Mouse (Mus musculus) CH12.LX (cell line): ENCODE results near the gene Col4a4.

Source experiments
- CHD2 ChIP-seq: IDR thresholded peaks from 2 replicates; pipeline ENCODE4 v1.6.1; 2011; ENCODE audit warnings: low read length, improper control_type of control experiment
- CTCF ChIP-seq, 2 experiments: IDR thresholded peaks in 1 of 2; conservative IDR thresholded peaks in 1 of 2; 2 replicates each; pipeline ENCODE4 v1.5.1; 2011 to 2012; ENCODE audit warnings: low read depth in 2 of 2, low read length in 2 of 2, improper control_type of control experiment in 1 of 2, inconsistent platforms in 1 of 2, mild to moderate bottlenecking in 1 of 2, moderate library complexity in 1 of 2
- E2F4 ChIP-seq: IDR thresholded peaks from 2 replicates; pipeline ENCODE4 v1.6.1; 2011; ENCODE audit warnings: low read depth, low read length, improper control_type of control experiment; ENCODE audit not compliant: insufficient replicate concordance
- POLR2A ChIP-seq: IDR thresholded peaks from 2 replicates; pipeline ENCODE4 v1.6.1; 2011; ENCODE audit warnings: low read depth, mild to moderate bottlenecking, improper control_type of control experiment, low read length
- SMC3 ChIP-seq: IDR thresholded peaks from 2 replicates; pipeline ENCODE4 v1.6.1; 2011; ENCODE audit warnings: low read depth, low read length, improper control_type of control experiment

- TF ChIP-seq E2F4, result no peak
- no peak for TF ChIP-seq CTCF (conservative IDR thresholded peaks at IDR 0.05 in 1 of 2, IDR thresholded peaks at IDR 0.05 in 1 of 2; ENCODE audit: low read depth in 2 of 2, low read length in 2 of 2)
- no peak for TF ChIP-seq CHD2
- TF ChIP-seq SMC3, result no peak
- TF ChIP-seq POLR2A, result no peak
These were observed 110.8 kb downstream of the Col4a4 start for GRCm38 (mm10) chr1:82475821-82476220.
